27 mouse cellular contexts compared by ENCODE assay signal in the genomic region with DNA sequence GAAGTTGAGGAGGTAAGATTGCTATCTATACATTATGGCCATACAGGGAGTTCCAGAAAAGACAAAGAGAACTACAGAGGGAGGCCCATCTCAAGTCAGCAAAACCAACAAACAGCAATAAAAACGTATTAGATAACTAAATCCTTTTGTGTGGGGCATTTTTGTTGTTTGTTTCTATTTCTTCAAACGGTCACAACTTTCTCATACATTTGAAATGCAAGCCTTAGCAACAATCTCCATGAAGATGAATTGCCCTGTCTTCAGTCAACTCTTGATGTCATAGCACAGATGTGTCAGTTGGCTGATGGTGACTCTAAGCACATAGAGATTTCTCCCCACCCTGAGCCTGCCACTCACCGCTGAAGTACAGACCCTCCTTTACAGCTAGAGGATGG. TPM values are rescaled to one million over a fixed set of nuclear protein-coding genes. Genes with fewer than 3 reads are reported as not detected.
DNase-seq lines count a peak whose midpoint lies in the region; ATAC-seq and TF ChIP-seq lines count a peak whose summit lies in the region.
"Had no signal": no experiment of that assay in that cellular context is flagged by ENCODE, and none has a peak within 500 bp of the region (broad histone marks: within the 10 kb centered on the region; RNA-seq: fewer than 3 reads in every experiment).

A gene (plus strand): TSS at position 296 of the 395 bp plus-strand sequence.

- H3K27ac ChIP-seq in forebrain, embryonic 14.5 days (ENCODE audit: low read depth, low read length), result peak within 1 kb of the TSS; percentile 58; the same call in 1 of the 2 replicates
- H3K27ac ChIP-seq in forebrain, embryonic 12.5 days, result no peak within 1 kb of the TSS
- peak within 1 kb of the TSS; percentile 46; the same call in 1 of the 2 replicates for H3K27ac ChIP-seq in forebrain, embryonic 16.5 days (ENCODE audit: low read length)
- no peak within 1 kb of the TSS for H3K27ac ChIP-seq in forebrain, postnatal 0 days (ENCODE audit: low read depth, low read length)
- H3K27ac ChIP-seq in layer of hippocampus, adult 2 months, result peak within 1 kb of the TSS; percentile 77
- H3K27ac ChIP-seq: embryonic facial prominence, embryonic 13.5 days; embryonic facial prominence, embryonic 15.5 days had no signal

- no peaks in the 10 kb centered on the region for H3K9me3 ChIP-seq in forebrain, embryonic 14.5 days (replicated peaks; ENCODE audit: control insufficient read depth, low read length)
- H3K9me3 ChIP-seq in forebrain, embryonic 12.5 days, result no peaks in the 10 kb centered on the region
- no peaks in the 10 kb centered on the region for H3K9me3 ChIP-seq in forebrain, embryonic 16.5 days (ENCODE audit: control insufficient read depth, low read length)
- H3K9me3 ChIP-seq in forebrain, postnatal 0 days (ENCODE audit: low read length), result no peaks in the 10 kb centered on the region
- H3K9me3 ChIP-seq: embryonic facial prominence, embryonic 13.5 days; embryonic facial prominence, embryonic 15.5 days had no signal

- WGBS in forebrain, embryonic 14.5 days, result 91% methylated on average over 3 of the region's 3 CpGs
- 84% methylated on average over 3 of the region's 3 CpGs for WGBS in forebrain, embryonic 12.5 days
- WGBS in forebrain, embryonic 16.5 days, result 85% methylated on average over 3 of the region's 3 CpGs
- WGBS in forebrain, postnatal 0 days, result 87% methylated on average over 3 of the region's 3 CpGs

- no peak within 1 kb of the TSS for H3K9ac ChIP-seq in forebrain, embryonic 14.5 days (ENCODE audit: low read length)
- no peak within 1 kb of the TSS for H3K9ac ChIP-seq in forebrain, embryonic 12.5 days
- no peak within 1 kb of the TSS for H3K9ac ChIP-seq in forebrain, embryonic 16.5 days (replicated peaks; ENCODE audit: low read depth, low read length)
- H3K9ac ChIP-seq in forebrain, postnatal 0 days, result no peak within 1 kb of the TSS
- H3K9ac ChIP-seq: embryonic facial prominence, embryonic 13.5 days; embryonic facial prominence, embryonic 15.5 days had no signal

- ATAC-seq in forebrain, embryonic 14.5 days, result no peak
- no peak for ATAC-seq in forebrain, embryonic 12.5 days (ENCODE audit: low FRiP score)
- ATAC-seq in forebrain, embryonic 16.5 days, result no peak
- ATAC-seq in forebrain, postnatal 0 days, result no peak

- no peak for DNase-seq in forebrain, embryonic 14.5 days (ENCODE audit: low spot score)
- DNase-seq in forebrain, postnatal 0 days, result no peak
- no peak for DNase-seq in layer of hippocampus, adult 2 months (ENCODE audit: low spot score in 2 of 2)
- no peak for DNase-seq in layer of hippocampus, adult 9-10 months (ENCODE audit: low spot score)
- DNase-seq: adrenal gland, adult 2 months; adrenal gland, postnatal 10 days; adrenal gland, postnatal 25 days; cerebellum, adult 11 months; cerebellum, adult 18-20 months; cerebellum, adult 8-10 months; cerebellum, adult 9-11 months; cerebellum, postnatal 14 days; cerebellum, postnatal 36 days; embryo, embryonic 11 days had no signal

- no peaks in the 10 kb centered on the region for H3K36me3 ChIP-seq in forebrain, embryonic 14.5 days (ENCODE audit: control insufficient read depth, insufficient read depth, low read length)
- no peaks in the 10 kb centered on the region for H3K36me3 ChIP-seq in forebrain, embryonic 12.5 days (replicated peaks)
- no peaks in the 10 kb centered on the region for H3K36me3 ChIP-seq in forebrain, embryonic 16.5 days (ENCODE audit: control insufficient read depth, insufficient read depth)
- H3K36me3 ChIP-seq in forebrain, postnatal 0 days (ENCODE audit: insufficient read depth), result no peaks in the 10 kb centered on the region
- H3K36me3 ChIP-seq: embryonic facial prominence, embryonic 13.5 days; embryonic facial prominence, embryonic 15.5 days had no signal

- H3K4me2 ChIP-seq in forebrain, embryonic 14.5 days (ENCODE audit: low read length), result no peak within 1 kb of the TSS
- H3K4me2 ChIP-seq in forebrain, embryonic 12.5 days, result no peak within 1 kb of the TSS
- H3K4me2 ChIP-seq in forebrain, embryonic 16.5 days (ENCODE audit: low read length), result no peak within 1 kb of the TSS
- no peak within 1 kb of the TSS for H3K4me2 ChIP-seq in forebrain, postnatal 0 days (ENCODE audit: low read depth)
- H3K4me2 ChIP-seq: embryonic facial prominence, embryonic 13.5 days; embryonic facial prominence, embryonic 15.5 days had no signal

- no peak within 1 kb of the TSS for H3K4me3 ChIP-seq in forebrain, embryonic 14.5 days (ENCODE audit: low read depth, low read length)
- H3K4me3 ChIP-seq in forebrain, embryonic 12.5 days (replicated peaks), result no peak within 1 kb of the TSS
- no peak within 1 kb of the TSS for H3K4me3 ChIP-seq in forebrain, embryonic 16.5 days (replicated peaks; ENCODE audit: low read length)
- no peak within 1 kb of the TSS for H3K4me3 ChIP-seq in forebrain, postnatal 0 days (ENCODE audit: low read depth, low read length)
- H3K4me3 ChIP-seq in layer of hippocampus, adult 2 months, result no peak within 1 kb of the TSS
- H3K4me3 ChIP-seq: embryonic facial prominence, embryonic 13.5 days; embryonic facial prominence, embryonic 15.5 days; erythroblast, embryonic 14.5 days had no signal

- TF ChIP-seq CTCF in forebrain, postnatal 0 days (IDR thresholded peaks at IDR 0.05; ENCODE audit: low read depth), result no peak
- TF ChIP-seq CTCF in layer of hippocampus, adult 2 months (conservative IDR thresholded peaks at IDR 0.05), result no peak

- no peaks in the 10 kb centered on the region for H3K27me3 ChIP-seq in forebrain, embryonic 14.5 days (replicated peaks; ENCODE audit: control insufficient read depth, insufficient read depth, low read length)
- H3K27me3 ChIP-seq in forebrain, embryonic 12.5 days, result no peaks in the 10 kb centered on the region
- H3K27me3 ChIP-seq in forebrain, embryonic 16.5 days (replicated peaks; ENCODE audit: control insufficient read depth, insufficient read depth, low read length), result no peaks in the 10 kb centered on the region
- no peaks in the 10 kb centered on the region for H3K27me3 ChIP-seq in forebrain, postnatal 0 days (ENCODE audit: insufficient read depth, low read length)
- H3K27me3 ChIP-seq: embryonic facial prominence, embryonic 15.5 days had no signal

- H3K4me1 ChIP-seq in forebrain, embryonic 14.5 days (ENCODE audit: control insufficient read depth, insufficient read depth, low read length), result no peaks in the 10 kb centered on the region
- H3K4me1 ChIP-seq in forebrain, embryonic 12.5 days, result no peaks in the 10 kb centered on the region
- H3K4me1 ChIP-seq in forebrain, embryonic 16.5 days (replicated peaks; ENCODE audit: control insufficient read depth, insufficient read depth, low read length), result peaks cover 17% of the 10 kb centered on the region
- peaks cover 4% of the 10 kb centered on the region; the same call in 1 of the 2 replicates for H3K4me1 ChIP-seq in forebrain, postnatal 0 days (ENCODE audit: insufficient read depth)
- H3K4me1 ChIP-seq: embryonic facial prominence, embryonic 13.5 days; embryonic facial prominence, embryonic 15.5 days had no signal

RNA-seq across cellular contexts. Expression of the gene that starts here (rescaled TPM):
- polyA plus RNA-seq in forebrain, embryonic 14.5 days (2014; fragmentation: Nextera tagmentation; extraction: Ambion mirVana), result not detected in 2 replicates
- polyA plus RNA-seq in forebrain, embryonic 12.5 days (2016; fragmentation: Nextera tagmentation; extraction: Ambion mirVana), result not detected in 2 replicates
- polyA plus RNA-seq in forebrain, embryonic 16.5 days (2015; fragmentation: Nextera tagmentation; extraction: Ambion mirVana), result not detected in 2 replicates
- total RNA-seq in forebrain, postnatal 0 days (2014; rRNA removed), result not detected in 2 replicates
- polyA plus RNA-seq in forebrain, postnatal 0 days (2015; fragmentation: Nextera tagmentation; extraction: Ambion mirVana), result not detected in 2 replicates
- total RNA-seq in layer of hippocampus, adult 2 months (2021), result not detected
- total RNA-seq: adrenal gland, adult 2 months; adrenal gland, postnatal 10 days; adrenal gland, postnatal 25 days; adrenal gland, postnatal 4 days; common myeloid progenitor, adult 5-6 weeks; ES-E14; MEL had no signal
- polyA plus RNA-seq: adrenal gland, adult 2 months; brain, embryonic 14.5 days; C2C12; embryonic facial prominence, embryonic 11.5 days; embryonic facial prominence, embryonic 13.5 days; embryonic facial prominence, embryonic 15.5 days; erythroblast, embryonic 14.5 days; frontal cortex, adult 2 months had no signal

Comparison
In these comparisons a context has a peak if more than half of its experiments do, and no peak if none do; other contexts are left out.
1. H3K27ac ChIP-seq: peak in forebrain, embryonic 14.5 days (single experiment), forebrain, embryonic 16.5 days (single experiment) and layer of hippocampus, adult 2 months (single experiment); none in forebrain, embryonic 12.5 days (single experiment) and forebrain, postnatal 0 days (single experiment).